Mouse (Mus musculus): ENCODE data around the gene Negr1. TPM values are rescaled to one million over a fixed set of nuclear protein-coding genes. Genes with fewer than 3 reads are reported as not detected.

Gene Negr1
- total RNA-seq, 2 experiments from 2014 or later, result 0.45 to 0.64 TPM

DNA sequence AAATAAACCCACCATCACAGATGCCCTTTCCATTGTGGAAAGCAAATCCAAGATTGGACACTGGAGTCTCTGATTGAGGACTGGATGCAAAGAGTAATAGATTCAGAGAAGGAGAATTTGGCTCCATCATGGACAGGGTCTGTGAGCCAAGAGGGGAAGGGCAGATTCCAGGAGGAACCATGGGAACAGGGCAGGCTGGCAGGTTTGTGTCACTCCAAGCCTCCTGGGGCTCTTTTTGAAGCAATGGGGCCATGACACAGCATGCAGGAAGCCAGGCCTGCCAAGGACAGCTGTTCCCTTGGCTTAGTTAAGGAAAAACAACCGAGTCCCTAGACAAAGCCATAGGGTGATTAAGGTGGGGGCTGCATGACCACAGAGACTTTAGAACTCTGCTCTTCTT lies 647.4 kb downstream of the Negr1 start:
- no peak for DNase-seq (ENCODE audit: low spot score)

DNA sequence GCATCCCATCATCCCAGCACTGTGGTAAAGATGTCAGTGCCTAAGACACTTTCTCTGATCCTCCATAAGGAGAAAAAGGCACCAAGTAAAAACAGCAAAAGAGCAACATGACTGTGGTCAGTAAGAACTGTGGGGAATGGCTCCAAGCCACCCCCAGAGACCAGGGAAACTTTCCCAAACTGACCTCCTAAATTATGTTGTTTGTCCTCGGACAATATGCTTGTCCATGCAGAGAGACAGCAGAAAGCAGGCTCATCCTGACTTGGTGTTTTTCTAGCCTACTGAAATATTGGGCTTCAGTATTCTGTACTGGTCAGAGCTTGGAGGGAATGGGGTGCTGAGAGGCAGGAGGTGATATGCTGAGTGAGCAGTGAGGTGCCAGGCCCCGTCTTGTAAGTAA lies 647.8 kb downstream of the Negr1 start:
- DNase-seq (ENCODE audit: low spot score), result no peak

DNA sequence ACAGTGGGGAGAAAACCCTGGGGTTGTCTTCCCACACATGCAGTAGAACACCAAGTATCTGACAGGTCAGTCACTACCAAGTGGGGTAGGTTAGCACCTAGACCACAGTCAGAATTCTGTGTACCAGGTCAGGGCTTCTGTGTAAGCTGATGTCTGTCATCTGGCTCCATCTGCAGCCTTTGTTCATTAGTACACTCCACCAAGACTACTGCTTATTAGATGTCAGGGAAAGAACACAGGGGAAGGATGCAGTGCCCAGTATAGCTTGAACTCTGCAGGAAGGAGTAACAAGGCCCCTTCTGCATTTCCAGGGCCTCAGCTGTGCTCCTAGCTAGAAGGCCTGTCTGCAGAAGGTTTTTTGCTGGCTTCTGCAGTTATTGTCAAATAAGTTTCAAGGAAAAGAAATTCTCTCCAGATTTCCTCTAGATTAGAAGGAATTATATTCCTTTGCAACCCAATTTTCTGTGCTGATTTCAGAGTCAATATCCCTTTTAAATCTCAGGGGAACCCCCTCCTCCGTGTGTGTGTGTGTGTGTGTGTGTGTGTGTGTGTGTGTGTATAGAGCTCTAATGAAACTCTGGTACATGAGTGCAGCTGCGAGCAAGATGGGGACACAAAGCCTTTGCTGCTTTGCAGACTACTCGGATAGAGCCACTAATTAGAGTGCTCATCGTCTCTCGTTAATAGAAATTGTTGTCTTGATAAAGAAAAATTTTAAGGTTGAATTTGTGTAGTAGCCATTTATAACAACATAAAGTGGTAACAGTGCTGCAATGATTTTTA lies 654.5 kb downstream of the Negr1 start:
- DNase-seq (ENCODE audit: low spot score), result no peak

DNA sequence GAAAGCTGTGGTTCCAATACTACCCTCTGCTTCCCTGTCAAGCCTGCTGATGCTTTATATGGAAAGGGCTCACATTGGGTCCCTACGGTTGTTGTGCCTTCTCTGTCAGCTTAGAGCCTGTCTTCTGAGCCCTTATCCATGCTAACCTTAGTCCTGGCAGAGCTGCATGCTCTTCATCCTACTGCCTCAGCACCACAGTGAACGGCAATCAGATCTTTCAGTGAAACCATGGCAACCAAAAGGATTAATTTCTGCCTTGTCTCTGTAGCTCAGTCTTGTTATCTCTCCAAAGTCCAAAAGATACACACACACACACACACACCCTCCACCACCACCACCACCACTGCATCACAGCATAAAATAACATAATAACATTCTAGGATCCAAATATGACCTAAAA lies 656.2 kb downstream of the Negr1 start:
- no peak for DNase-seq (ENCODE audit: low spot score)

DNA sequence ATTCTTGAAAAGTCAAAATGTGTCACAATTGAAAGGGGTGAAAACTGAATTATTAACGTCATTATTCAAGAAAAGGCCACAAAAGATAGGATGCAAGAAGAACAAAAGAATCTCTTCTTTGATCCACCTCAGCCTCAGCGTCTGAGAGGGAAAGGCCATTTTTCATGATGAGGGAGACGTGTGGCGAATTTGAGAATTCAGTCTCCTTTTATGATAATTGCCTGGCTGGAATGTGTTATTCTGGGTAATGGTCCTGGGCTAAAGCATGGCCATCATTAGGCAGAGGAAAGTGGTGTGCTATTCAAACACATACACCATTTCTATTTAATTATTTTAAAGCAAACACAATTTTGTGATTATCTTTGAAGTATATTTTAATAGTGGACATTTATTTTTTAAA lies 663.3 kb downstream of the Negr1 start:
- no peak for DNase-seq (ENCODE audit: low spot score)

DNA sequence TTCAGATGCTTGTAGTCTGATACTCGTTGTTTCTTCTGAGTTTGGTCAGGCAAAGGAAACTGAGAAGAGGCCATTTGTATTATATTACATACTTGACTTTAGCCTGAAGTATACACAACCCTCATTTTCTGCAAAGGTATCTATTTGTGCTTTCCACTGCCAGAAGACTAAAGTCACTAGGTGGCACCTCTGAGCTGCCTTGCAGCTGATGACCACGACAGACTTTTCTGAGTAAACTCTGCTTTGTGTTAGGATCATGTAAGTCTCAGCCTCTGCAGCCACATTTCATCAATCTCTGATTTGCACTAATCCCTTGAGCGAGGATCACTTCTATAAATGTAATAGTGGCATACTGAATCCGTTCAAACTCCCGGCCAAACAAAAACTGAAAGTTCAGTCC lies 671.1 kb downstream of the Negr1 start:
- DNase-seq (ENCODE audit: low spot score), result no peak

DNA sequence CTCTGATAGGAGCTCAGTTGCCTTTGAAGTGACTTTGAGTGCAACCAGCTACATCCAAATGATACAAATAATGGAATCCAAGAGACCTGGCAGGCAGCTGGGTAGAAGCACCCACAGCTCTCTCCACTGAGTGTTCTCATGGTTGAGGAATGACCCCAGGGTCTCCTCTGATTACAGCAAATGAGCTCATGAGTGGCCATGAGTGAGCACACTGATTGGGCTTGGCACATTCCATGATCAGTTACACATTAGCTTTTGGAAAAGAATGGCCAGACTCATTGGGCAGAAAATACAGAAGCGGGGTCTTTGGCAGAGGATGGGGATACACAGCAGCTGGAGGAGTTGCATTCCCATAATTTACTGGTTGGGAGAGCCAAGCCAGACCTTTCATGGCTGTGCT lies 678.6 kb downstream of the Negr1 start:
- DNase-seq (ENCODE audit: low spot score), result no peak

DNA sequence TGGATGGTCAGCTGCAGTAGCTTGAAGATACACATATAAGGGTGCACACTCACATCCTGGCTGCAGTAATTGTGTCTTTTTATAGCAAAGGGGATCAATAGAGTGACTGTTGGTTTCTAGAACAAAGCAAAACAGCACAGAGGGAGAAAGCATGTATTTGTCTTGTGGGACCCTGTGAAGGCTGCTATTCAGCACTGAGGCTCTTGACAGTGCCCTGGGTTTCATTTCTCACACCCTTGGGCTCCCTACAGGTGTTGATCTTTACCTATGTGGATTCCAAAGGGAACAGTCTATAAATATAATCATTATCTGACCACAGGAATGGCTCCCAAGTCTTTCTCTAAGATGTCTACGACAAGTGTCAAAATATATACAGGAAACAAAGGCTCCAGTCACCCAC lies 693.9 kb downstream of the Negr1 start:
- no peak for DNase-seq (ENCODE audit: low spot score)

DNA sequence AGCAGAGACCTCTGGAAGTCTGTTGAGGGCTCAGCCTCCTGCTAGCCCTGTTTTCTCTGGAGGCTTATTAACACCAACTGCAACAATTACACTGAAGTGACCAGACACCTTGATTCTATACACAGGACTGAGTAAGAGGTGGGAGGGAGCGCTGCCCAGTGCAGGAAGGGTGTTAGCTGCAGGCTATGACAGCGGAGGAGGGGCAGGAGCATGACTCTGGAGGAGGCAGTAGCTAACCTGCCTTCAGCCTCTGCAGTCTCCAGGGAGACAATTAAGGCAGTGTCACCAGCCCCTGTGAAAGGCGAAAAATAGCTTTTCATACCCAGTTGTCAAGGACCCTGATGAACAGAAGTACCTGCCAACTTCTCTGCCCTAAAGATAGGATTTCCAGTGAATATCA lies 694.3 kb downstream of the Negr1 start:
- DNase-seq (ENCODE audit: low spot score), result no peak

DNA sequence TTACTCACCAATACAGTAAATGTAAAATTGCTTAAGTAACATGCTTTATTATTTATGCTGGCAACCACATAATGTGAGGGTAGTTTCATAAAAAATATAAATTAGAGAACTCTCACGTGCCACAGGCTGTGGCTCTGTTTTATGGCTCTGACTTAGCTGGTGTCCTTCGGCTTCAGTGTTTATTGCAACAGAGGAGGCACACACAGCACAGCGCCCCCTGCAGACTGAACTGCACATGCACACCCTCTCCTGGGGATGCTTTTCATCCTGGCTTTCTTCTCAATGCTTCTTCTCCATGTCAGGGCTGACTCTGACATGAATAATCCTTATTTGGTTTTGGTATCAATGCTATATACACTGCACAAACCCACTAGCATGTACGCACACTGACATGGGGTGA lies 707.1 kb downstream of the Negr1 start:
- no peak for DNase-seq (ENCODE audit: low spot score)

DNA sequence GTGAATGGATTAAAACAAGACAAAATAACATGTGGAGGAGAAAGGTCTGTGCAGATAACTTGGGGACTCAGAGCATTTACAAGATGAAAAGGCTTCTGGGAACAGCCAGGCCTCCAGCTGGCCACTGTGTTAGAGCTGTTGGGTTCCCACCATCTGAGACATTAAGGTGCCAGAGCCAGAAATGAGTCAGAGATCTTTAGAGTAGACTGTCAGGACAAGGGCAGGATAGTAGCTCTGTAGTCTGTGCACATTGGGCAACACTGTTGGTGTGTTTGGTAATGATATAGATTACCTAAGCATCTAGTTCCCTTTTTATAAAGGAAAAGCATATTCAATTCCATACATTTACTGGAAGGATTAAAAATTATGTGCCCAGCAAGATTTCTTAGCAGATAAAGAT lies 710.8 kb downstream of the Negr1 start:
- DNase-seq (ENCODE audit: low spot score), result no peak

DNA sequence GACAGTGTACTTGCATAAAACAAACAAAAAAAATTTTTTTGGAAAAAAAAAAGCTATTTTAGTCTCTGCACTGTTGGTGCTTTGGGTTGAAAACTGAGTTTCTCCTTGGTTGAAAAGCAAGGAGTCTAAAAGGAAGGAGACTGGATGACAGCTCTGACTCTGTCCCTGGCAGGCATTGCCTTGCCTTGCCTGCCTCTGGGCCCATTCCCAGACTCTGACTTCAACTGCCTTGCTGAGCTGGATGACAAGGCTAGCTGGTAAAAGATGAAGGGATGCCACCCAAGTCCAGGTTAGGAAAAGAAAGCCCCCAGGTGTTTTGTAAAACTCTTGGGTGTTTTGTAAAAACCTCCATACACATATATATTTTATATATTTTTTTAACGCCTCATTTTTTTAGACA lies 712.5 kb downstream of the Negr1 start:
- no peak for DNase-seq (ENCODE audit: low spot score)

DNA sequence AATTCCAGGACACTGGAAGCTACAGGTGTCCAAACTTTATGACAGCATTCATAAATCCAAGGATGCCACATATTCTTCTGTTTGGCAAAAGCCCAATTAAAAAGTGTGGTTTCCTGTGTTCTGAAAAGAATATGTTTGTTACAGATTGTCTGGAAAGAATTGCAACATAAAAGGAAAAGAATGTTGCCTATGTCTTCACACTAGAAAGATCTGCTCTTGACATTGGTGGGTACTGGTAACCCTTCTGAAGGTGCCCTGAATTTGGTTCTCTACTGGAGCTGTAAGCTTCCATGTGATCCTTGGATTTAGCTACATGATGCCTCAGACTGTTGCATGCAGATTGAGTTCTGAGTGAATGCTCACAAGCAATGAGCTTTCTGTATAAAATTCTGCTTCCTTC lies 718.1 kb downstream of the Negr1 start:
- no peak for DNase-seq (ENCODE audit: low spot score)

DNA sequence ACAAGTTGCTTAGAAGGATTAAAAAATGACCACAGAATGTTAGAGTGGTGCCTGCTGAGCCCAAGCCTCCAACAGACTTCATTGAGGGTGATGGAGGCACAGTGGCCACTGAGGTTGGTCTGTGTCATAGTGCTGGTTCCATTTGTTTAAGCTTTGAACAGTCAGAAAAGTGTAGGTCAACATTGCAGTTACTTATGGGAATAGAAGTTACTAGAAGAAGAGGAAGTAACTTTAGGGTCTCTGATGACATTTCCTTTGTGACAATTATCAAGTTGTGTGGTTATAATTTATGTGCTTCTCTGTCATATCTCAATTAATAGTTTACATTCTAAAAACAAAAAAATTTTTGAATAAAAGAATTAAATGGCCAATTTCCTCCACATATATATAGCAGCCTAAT lies 719.7 kb downstream of the Negr1 start:
- DNase-seq (ENCODE audit: low spot score), result no peak

DNA sequence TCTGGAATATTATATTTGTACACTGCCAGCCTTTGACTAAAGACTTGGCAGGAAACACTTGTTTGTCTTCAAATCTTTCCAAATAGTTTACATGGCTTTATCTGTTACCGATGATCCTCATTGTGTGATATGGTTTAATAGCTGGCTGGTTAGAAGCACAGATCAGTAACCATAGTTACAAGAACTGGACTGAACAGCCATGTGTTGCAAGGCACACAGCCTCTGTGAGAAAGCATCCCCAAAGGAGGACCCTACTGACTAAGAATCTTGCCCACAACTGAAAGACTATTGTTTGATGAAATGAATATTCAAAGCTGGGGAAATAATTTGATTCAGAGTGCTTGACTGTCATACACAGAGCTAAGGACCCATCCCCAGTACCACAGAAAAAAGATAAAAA lies 729.7 kb downstream of the Negr1 start:
- no peak for DNase-seq (ENCODE audit: low spot score)

DNA sequence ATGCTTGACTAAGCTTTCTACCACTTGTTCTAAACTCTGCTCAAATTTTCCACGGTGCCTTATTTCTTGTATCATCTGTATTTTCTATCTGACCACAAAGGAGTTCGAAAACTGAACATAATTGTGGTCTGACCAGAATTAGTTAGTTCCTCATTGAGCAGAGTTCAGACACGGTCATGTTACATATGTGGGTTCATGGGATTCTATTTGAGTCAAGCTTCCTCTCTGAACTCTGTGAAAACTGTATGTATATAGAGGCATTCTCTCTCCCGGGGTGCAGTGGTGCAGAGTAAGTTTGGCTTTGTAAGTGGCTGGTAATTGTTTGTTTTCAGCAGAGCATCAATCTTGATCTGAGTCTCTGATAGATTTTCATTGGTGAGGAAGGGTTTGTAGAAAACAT lies 735.6 kb downstream of the Negr1 start:
- DNase-seq (ENCODE audit: low spot score), result no peak

DNA sequence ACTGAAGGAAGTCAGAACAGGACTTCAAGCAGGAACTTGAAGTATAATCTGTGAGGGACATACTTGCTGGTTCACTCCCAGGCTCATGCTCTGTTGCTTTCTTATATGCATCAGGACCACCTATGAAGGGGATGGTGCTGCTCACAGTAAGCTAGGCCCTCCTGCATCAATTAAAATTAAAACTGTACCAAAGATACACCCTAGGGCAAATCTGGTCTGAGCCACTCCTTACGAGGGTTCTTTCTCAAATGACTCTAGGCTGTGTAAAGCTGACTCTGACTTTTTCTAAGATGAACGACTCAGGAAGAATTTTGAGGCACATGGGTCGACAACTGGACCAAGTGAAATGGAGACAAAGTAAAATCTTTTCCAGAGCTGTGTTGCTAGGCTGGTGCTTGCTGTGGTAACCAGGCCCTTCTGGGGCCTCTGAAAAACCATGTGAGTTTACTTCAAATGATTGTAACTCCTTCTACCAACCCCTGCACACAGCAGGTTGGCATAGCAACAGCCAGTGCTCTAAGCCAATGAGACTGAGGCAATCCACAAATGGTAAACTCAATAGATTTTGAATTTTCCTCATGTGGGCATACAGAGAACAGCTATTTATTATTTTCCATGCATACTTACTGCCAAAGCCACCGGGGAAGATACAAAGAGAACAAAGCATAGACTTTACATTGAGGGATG lies 742.0 kb downstream of the Negr1 start:
- DNase-seq (ENCODE audit: low spot score), result no peak

DNA sequence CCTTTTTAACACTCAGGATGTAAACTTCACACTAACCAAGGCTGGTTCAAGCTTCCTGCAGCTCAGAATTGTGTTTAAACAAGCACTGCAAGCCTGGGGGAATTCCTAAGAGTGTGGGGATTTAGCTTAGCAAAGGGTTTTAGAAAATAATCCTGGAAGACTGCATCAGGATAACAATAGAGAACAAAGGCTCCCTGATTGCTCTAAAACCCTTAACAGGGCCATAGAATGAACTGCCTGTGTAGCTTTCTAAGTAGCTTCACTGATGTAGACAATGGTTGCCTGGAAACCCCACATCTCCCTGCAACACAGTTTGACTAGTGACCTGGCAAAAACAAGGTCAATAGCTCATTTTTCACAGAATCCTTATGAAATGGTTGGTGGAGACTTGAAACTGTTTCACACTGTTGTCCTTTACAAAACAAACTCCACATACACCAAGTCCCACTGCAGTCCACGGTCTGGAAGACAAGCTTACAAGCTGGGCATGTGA lies 759.5 kb downstream of the Negr1 start:
- no peak for DNase-seq (ENCODE audit: low spot score)

DNA sequence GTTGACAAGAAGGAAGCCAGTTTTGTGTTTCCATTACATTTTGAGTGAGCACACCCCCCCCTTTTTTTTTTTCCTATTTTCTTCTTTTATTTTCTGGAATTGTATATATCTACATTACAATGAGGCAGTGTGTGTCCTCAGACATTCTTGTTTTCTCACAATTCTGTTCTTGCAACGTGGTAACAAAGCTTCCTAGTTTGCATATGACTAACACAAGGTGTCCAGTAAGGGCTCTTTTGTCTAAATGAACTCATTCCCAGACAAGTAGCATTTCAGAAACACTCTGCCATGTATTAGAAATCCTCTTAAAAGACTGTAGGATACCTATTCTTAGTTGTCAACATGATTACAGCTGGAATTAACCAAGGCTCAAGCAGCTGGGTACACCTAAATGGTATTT lies 760.2 kb downstream of the Negr1 start:
- no peak for DNase-seq (ENCODE audit: low spot score)

DNA sequence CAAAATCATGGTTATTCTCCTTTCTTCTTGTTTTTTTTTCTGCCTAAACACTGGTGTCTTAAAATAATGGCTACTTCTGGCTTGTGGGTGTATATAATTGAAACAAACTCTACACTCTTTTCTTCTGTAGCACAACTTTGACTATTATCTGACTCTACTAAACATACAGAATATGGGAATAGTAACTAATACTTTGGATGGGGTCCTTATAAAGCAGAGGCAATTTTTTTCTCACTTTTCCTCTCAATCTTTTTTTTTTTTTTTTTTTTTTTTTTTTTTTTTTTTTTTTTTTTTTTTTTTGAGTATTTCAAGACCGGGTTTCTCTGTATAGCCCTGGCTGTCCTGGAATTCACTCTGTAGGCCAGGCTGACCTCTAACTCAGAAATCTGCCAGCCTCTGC lies 772.6 kb downstream of the Negr1 start:
- no peak for DNase-seq (ENCODE audit: low spot score)

DNA sequence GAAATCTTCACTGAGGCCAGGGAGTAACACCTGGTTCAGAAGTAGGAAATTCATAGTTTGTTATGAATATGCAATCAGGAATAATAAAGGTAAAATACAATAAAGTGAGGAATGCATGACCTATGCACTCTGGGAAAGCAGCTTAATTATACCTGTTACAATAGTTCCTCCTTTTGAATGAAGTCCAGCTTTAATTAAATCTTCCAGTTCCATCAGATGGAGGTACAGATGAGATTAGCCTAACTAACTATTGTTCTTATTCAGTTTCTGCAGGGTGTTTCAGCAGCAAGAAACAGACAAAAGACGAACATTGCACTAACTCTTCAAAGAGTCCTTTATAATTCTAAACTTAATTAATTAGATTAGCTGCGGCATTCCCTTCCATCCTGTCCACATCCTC lies 787.9 kb downstream of the Negr1 start:
- DNase-seq (ENCODE audit: low spot score), result no peak

DNA sequence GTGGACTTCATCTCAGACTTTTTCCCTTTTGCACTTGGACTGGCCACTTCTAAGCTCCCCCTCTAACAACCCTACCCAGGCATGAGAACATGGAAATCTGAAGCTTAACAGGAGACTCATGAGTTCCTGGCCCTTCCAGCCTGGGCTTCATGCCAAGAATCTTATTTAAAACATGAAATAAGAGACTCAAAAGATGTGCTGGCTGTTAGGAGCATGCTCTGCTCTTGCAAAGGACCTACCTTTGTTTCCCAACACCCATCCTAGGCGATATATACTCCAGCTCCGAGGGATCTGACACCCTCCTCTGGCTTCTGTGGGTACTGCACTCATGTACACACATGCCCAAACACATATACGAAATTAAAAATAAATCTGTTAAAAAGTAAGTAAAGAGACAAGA lies 797.3 kb downstream of the Negr1 start:
- no peak for DNase-seq (ENCODE audit: low spot score)

DNA sequence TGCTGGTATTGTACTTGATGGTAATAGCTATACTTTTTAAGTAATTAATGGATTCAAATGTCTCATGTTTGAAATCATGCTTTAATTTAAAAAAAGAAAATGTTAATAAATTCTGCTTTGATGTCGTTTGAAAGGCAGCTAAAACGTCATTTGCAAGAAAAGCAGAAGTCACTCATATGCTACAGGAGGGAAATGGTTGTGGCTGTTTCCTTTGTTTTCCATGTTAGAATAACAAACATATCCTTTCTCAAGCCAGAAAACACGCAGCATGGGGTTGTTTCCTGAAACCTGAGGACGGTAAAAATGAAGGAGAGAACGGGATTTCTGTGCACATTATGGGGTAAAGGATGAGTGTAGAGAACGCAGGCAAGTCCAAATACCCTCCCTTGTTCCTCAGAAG lies 798.2 kb downstream of the Negr1 start:
- no peak for DNase-seq (ENCODE audit: low spot score)
